Mouse (Mus musculus) induced T-regulatory cell, adult 2 months (primary cell): ENCODE results near the gene Amy2a3.
"Not testable (repeated sequence)": the region's sequence is repeated elsewhere in the genome, so short reads cannot be mapped to it uniquely, and the experiment has no call there.

Experiments
- DNase-seq: peaks from one replicate; pipeline ENCODE4 v3.0.0-alpha.2; 2012; ENCODE audit warnings: low read depth

Amy2a3 gene

DNA sequence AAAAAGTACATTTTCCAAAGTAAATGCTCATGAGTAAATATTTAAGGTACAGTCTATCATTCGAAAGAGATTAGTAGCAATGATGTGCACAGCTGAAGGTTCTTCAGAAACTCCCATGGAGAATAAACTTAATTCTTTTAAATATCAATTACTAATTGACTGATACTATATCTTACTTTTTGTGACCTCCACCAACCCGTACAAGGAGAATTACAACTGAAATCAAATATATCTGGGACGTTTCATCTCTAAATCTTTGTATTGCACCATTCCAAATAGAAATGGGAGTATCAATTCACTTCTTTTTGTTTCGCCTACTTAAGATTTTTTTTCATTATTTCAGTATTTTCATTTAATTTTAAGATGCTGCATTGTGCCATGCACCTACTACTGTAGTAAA is at the start of gene Amy2a3:
Gene Amy2a3 (minus strand): TSS at position 101 of the 400 bp plus-strand sequence.
- not testable (repeated sequence) for DNase-seq

DNA sequence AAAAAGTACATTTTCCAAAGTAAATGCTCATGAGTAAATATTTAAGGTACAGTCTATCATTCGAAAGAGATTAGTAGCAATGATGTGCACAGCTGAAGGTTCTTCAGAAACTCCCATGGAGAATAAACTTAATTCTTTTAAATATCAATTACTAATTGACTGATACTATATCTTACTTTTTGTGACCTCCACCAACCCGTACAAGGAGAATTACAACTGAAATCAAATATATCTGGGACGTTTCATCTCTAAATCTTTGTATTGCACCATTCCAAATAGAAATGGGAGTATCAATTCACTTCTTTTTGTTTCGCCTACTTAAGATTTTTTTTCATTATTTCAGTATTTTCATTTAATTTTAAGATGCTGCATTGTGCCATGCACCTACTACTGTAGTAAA is 32.7 kb upstream of the Amy2a3 start, which contains the start of gene Amy2a2:
Gene Amy2a2 (minus strand): TSS at position 101 of the 400 bp plus-strand sequence.
- DNase-seq = not testable (repeated sequence)

DNA sequence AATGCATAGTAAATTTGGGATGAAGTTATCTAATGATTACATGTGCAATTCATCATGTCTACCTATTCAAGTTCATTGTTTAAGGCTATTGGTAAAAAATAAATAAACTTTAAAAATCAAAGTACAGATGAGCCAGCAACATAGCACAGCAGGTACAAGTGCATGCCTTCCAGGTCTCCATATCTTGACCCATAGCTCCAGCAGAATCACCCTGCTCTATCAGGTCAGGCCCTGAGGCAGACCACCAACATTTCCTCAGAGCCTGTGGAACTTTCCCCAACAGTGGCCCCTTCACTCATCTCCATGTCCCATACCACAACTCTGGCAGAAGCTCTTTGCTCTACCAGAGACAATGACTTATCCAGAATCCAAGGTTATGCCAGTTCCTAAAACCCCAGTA is 21.6 kb upstream of the Amy2a3 start:
- not testable (repeated sequence) for DNase-seq

DNA sequence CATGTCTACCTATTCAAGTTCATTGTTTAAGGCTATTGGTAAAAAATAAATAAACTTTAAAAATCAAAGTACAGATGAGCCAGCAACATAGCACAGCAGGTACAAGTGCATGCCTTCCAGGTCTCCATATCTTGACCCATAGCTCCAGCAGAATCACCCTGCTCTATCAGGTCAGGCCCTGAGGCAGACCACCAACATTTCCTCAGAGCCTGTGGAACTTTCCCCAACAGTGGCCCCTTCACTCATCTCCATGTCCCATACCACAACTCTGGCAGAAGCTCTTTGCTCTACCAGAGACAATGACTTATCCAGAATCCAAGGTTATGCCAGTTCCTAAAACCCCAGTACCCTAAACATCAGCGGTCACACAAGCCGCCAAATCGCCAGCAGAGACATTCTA is 10.9 kb downstream of the Amy2a3 start:
- DNase-seq = not testable (repeated sequence)

DNA sequence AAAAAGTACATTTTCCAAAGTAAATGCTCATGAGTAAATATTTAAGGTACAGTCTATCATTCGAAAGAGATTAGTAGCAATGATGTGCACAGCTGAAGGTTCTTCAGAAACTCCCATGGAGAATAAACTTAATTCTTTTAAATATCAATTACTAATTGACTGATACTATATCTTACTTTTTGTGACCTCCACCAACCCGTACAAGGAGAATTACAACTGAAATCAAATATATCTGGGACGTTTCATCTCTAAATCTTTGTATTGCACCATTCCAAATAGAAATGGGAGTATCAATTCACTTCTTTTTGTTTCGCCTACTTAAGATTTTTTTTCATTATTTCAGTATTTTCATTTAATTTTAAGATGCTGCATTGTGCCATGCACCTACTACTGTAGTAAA is 32.5 kb downstream of the Amy2a3 start, which contains the start of gene Amy2a4:
Gene Amy2a4 (minus strand): TSS at position 101 of the 400 bp plus-strand sequence.
- not testable (repeated sequence) for DNase-seq

DNA sequence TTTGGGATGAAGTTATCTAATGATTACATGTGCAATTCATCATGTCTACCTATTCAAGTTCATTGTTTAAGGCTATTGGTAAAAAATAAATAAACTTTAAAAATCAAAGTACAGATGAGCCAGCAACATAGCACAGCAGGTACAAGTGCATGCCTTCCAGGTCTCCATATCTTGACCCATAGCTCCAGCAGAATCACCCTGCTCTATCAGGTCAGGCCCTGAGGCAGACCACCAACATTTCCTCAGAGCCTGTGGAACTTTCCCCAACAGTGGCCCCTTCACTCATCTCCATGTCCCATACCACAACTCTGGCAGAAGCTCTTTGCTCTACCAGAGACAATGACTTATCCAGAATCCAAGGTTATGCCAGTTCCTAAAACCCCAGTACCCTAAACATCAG is 43.6 kb downstream of the Amy2a3 start:
- not testable (repeated sequence) for DNase-seq

DNA sequence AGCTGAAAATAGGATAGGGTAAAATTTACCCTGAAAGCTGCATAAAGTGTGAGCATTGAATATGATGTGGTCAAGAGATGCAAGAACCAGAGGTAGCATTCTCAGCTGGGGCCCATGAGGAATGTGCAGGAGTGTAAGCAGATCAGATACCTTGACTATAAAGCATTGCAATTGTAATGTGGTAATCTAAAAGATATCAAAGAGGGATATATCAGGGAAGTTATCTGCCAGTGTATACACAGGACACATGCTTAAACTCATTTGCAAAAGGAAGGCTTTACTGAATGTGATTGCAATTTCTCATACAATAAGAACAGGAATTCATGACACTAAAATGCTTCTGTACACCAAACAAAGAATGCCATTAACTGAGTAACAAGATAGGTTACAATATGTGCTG is 44.3 kb downstream of the Amy2a3 start:
- DNase-seq = not testable (repeated sequence)
